Mouse (Mus musculus) c-Kit-positive CD71-positive TER-119-positive erythroid progenitor cells, embryonic 14.5 days (primary cell): ENCODE measurements around the gene Bcl7c.
"Not testable (repeated sequence)": the region's sequence is repeated elsewhere in the genome, so short reads cannot be mapped to it uniquely, and the experiment has no call there.

ENCODE experiments used
- DNase-seq: peaks from one replicate; pipeline ENCODE4 v3.0.0-alpha.2; 2013; ENCODE audit warnings: low spot score

The Bcl7c gene

DNA sequence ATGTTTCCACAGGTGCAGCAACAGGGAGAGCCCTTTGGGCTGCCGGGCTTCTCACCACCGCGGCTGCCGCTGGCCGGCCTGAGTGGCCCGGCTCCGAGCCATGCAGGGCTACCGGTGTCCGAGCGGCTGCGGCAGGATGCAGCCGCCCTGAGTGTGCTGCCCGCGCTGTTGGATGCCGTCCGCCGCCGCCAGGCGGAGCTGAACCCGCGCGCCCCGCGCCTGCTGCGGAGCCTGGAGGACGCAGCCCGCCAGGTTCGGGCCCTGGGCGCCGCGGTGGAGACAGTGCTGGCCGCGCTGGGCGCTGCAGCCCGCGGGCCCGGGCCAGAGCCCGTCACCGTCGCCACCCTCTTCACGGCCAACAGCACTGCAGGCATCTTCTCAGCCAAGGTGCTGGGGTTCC lies 8.3 kb upstream of the Bcl7c start:
- peak; percentile 43 for DNase-seq

DNA sequence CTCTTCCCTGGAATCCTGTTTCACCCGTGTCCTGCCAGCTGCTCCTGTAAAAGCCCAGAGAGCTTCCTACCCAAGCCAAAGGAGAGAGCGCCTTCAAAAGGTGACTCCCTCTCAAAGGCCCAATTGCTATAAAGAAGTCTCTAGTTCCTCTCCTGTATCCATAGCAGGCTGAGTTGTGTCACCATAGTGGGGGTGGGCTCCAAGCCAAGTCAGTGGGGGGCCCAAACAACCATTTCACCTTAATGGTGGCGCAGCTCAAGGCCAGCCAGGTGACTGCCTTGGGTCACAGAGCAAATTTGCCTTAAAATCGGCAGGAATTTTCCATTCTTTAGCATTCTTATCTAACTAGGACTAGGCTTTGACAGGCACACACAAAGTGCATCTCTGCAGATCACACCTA lies 6.1 kb upstream of the Bcl7c start:
- DNase-seq, result no peak

DNA sequence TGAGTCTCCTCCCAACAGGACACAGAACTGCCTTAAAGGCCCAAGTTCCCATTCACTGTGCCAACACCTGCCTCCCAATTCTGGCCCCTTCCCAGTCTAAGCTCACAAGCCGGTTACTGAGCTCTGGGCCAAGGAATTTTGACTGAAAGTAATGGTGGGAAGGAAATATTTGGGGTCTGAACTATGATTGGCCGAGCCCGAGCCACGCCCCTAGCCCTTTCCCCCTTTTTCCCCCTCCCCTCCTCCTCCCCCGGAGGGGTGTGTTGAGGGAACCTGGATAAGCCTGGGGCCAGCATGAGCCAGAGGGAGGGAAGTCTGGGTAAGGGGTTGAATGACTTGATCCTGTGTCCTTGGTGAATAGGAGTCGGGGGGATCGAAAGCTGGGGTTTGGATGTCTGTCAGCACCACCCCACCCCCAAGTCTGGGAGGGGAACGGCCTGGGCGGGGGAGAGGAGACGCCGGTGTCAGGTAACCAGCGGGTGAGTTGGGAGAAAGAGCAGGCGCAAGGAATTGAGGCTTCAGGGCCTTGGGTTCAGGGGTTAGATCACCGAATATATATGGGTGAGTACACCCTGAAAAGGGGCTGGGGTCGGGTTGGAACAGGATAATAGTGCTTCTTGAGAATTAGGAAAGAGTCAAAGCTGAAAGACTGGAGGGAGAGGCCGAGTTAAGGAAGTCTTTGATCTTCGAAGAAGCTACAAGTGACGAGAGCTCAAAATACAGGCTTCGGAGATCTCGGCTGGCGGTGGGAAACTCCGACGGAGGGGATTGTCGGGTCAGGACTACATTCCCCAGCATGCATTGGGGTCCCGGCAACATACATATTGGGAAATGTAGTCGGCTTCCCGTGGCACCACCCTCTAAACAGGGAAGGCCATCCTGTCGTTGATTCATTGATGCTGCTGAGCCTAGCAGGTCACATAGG lies 4.0 kb upstream of the Bcl7c start, which contains the start of gene Ctf1:
Ctf1 (plus strand) TSS at position 276 of the 925 bp plus-strand sequence.
- peak; percentile 57 for DNase-seq

GRCm38 (mm10) chr7:127711456-127711855 lies 2.7 kb upstream of the Bcl7c start:
- no peak for DNase-seq

DNA sequence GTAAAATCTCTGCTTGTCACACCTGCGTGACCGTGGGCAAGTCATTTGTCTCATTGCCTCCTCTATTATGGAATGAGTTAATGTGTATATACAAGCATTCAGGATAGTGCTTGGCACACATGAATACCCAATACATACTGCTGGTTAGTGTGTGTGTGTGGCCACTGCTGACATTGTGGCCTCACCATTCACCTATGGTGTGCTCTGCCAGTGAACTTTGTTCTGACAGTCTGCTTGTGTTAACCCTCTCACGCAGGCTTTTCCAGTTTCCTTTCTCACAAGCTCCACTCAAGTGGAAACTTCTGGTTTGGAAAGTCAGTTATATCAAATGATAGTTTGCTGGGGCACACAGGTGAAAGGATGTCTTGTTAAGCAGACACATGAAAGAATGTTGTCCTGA lies 2.3 kb upstream of the Bcl7c start:
- no peak for DNase-seq

GRCm38 (mm10) chr7:127709261-127709979 lies 687 bp upstream of the Bcl7c start:
- no peak for DNase-seq

DNA sequence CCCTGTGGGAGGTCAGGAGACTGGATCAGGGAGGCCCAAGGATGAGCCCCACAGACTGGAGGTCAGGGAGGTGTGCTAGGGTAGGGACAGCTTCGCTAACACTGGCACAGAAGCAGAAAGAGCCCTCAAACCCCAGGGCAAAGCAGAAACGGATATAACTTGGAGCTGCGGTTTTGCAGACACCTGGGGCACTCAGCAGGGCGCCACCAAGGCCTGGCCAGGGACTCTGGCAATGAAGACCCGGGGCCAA lies 851 bp downstream of the Bcl7c start:
- no peak for DNase-seq

- no peak for DNase-seq
These were observed 1.4 kb downstream of the Bcl7c start for GRCm38 (mm10) chr7:127707045-127707956.

DNA sequence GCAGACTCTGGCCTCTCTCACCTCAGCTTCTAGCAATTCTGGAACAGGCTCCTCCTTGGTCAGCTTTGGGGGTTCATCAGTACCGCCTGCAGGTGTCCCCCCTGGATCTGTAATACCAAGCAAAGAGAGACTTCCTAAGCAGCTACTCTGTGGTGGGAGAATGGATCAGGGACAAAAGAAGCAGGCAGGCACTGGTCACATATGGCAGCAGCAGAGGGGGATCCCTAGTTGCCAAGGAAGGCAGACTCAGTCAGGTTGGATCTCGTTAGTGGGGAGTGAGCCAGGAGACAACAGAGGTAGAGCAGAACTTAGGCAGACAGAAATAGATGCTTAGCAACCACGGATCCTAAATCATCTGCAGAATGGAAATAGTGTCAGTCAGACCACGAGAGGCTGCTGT lies 3.0 kb downstream of the Bcl7c start:
- DNase-seq, result no peak

GRCm38 (mm10) chr7:127704598-127704997 lies 4.1 kb downstream of the Bcl7c start:
- no peak for DNase-seq

DNA sequence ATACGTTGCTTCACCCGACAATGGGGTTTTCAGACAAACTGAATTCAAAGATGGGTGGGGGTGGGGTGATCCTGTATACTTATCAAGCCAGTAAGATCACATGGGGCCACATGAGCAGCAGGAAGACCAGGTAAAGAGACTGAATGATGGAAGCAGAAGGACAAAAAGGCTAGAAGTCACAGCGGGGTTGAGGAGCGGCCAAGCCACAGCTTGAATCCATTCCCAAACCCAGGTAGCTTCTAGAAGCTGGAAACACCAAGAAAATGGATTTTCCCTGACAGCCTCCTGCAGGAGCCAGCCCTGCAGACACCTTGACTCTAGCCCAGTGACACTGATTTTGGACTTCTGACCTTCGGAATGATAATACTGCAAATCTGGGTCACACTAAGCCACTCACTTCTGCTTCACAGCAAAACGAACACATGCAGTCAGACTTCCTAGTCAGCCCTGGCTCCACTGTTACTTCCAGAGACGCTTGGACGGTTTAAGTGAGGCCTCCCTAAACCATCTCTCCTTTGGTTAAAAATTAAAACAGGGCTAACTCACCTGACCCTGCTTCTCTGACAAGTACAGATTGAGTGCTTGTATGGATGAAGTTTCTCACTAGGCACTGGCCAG lies 5.1 kb downstream of the Bcl7c start:
- DNase-seq, result no peak

DNA sequence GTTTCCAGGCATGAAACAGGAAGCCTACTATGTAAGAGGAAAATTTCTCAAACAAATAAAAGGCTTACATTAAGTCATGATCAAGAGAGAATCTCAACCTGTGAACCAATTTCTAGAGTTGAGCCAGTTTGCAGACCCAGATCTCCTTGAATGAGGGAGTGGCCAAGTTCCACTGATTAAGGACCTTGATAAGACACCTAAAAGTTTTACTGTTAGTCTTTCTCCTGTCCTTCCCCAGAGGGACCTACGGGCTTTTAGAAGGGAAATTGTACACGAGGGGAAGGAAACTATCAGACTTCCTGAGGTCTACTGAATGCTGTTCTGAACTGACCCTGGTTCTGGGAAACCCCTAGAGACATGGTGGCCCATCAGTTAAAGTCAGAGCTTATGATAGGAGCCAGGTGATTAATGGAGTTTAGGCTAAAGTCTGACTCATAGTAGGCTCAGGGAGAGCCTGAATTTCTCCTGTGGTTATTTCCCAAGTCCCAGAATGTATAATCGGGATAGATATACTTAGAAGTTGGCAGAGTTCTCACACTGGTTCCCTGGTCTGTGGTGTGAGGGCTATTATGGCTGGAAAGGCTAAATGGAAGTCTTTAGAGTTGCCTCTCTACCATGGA lies 7.9 kb downstream of the Bcl7c start:
- no peak for DNase-seq

DNA sequence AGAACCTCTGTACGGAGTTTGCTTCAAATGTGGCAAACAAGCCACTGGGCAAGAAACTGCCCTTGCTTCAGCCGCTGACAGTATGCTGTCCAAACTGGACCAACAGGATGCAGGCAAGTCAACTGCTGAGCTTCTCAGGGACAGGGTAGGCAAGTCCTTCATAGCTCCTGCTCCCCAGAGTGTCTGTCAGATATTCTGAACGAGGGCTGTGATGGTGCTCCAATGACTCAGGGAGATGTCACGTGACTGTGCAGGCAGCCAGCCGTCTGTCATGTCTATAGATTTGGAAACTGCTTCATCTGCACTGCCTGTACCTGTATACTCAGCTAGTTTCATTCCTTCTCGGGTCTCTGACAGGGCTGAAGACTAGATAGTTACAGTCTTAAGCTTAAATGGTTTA lies 9.7 kb downstream of the Bcl7c start:
- no peak for DNase-seq

GRCm38 (mm10) chr7:127693730-127694129 lies 15.0 kb downstream of the Bcl7c start:
- DNase-seq, result not testable (repeated sequence)

DNA sequence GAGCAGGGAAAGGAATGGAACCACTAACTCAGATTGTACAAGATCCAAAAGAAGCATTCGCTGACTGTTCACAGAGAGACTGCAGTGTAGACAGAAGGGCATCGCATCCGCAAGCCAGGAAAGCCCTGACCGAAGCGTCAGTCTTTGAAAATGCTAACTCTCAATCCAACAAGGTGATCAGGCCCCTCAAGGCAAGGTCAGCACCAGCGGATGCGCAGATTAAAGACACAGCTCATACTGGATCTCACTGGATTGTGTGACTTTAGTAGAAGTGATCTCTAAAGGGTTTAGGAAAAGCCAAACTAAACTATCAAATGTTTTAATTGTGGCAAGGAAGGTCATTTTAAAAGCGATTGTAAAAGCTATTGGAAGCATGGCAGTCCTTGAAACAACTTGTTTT lies 15.4 kb downstream of the Bcl7c start:
- DNase-seq, result no peak

DNA sequence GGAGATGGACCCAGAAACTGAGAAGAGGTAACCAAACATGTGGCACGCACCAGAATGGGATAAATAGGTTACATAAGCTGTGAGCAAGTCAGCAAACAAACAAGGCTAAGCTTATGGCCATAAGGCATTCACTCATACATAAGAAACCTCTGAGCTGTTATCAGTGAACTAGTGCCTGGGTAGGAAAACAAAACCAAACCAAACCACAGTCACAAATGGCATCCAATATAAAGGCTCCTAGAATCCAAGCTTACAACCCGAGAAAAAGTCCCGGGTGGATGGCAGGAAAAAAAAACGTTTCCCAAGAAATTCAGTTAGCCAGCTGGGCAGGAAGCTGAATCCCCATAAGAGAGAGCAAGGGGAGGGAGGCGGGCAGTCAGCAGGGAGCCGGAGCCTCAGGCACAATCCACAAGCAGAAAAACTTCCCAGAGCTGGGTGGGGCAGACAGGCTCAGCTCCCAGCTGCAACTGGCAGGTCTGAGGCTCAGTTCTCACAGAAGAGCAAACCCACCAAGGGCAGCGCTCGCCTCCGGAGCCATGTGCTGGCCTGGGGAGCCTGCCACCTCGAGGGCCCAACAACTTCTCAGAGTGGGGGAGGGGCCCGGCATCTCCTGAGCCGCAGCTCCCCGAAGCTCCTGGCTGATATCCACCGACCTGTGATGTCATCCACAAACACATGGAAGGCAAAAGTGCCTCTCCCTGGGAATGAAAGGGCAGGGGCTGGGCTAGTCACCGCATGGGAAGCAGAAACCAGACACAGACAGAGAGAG lies 17.3 kb downstream of the Bcl7c start:
- no peak for DNase-seq

- no peak for DNase-seq
These were observed 19.0 kb downstream of the Bcl7c start for GRCm38 (mm10) chr7:127689626-127690280.

DNA sequence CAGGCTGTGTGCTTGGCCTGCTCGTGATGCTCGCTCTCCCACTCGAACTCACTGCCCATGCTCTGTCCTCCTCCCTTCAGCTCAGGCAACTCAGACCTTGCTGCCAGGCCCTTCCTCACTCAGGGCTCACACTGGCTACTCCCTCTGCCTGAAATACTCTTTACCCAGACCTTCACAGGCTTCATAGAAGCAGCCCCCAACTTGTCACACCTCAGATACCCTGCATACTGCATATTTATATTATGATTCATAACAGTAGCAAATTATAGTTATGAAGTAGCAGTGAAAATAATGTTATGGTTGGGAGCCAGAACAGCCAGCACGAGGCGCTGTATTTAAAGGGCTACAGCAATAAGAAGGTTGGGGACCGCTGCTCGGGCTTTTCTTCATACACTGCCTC lies 19.8 kb downstream of the Bcl7c start:
- DNase-seq, result no peak

DNA sequence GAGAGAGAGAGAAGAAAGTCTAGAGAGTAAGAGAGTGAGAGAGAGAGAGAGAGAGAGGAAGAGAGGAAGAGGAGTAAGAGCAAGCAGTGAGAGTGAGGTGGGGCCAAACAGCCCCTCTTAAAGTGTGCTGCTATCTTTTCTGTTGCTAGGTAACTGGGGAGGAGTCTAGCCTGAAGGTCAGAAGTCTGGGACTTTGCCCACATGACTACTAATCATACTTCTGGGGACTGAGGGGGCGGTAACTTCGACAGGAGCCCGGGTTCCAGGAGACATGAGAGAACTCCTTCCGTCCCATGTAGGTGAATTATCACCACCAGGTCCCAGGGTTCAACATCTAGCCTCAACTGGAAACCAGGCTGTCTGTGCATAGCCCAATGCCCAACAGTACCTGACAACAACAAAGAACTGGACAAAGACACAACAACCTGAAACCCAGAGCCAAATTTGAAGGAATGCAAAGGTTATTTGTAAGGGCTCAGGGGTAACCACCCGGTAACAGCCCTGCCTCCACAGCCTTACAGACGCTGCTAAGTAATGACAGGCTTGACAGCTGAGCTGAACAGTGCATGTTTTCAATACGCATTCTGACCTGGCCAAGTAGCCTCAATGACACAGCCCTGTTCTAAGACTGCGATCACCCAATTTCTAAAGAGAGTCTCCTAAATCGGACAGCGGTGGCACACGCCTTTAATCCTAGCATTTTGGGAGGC lies 21.8 kb downstream of the Bcl7c start:
- DNase-seq, result no peak
